Mouse (Mus musculus) midbrain, postnatal 0 days (tissue): Measurements from ENCODE around the gene Raf1. TPM values are rescaled to one million over a fixed set of nuclear protein-coding genes. Genes with fewer than 3 reads are reported as not detected.

Experiments used
- ATAC-seq: fragments of 200-750 bp; cut with Nextera tagmentation; 2 replicates; pipeline ENCODE4 v1.8.0; 2017; ENCODE audit warnings: moderate number of reproducible peaks, mild to moderate bottlenecking, moderate TSS enrichment, moderate library complexity; ENCODE audit not compliant: low FRiP score
- DNase-seq: peaks from one replicate; pipeline ENCODE4 v3.0.0-alpha.2; 2015; ENCODE audit warnings: low spot score
- H3K27ac ChIP-seq: fragments of 300-500 bp; sonication (generic); 2 replicates; pipeline ENCODE4 v1.5.1; 2014; ENCODE audit warnings: low read depth, mild to moderate bottlenecking, low read length, mixed read lengths
- H3K27me3 ChIP-seq: fragments of 300-500 bp; sonication (generic); 2 replicates; pipeline ENCODE4 v1.6.1; 2014; ENCODE audit warnings: low read length, control low read depth, mixed read lengths; ENCODE audit not compliant: insufficient read depth
- H3K36me3 ChIP-seq: fragments of 300-500 bp; sonication (generic); 2 replicates; pipeline ENCODE4 v1.6.1; 2014; ENCODE audit warnings: low read length, control low read depth, mixed read lengths; ENCODE audit not compliant: insufficient read depth
- H3K4me1 ChIP-seq: fragments of 300-500 bp; sonication (generic); 2 replicates; pipeline ENCODE4 v1.6.1; 2014; ENCODE audit warnings: mild to moderate bottlenecking, control low read depth, antibody characterized with exemption, low read length, mixed read lengths; ENCODE audit not compliant: insufficient read depth
- H3K4me2 ChIP-seq: fragments of 300-500 bp; sonication (generic); 2 replicates; pipeline ENCODE4 v1.6.1; 2014; ENCODE audit warnings: low read depth, mild to moderate bottlenecking, low read length, mixed read lengths; ENCODE audit not compliant: poor library complexity, severe bottlenecking
- H3K4me3 ChIP-seq: fragments of 300-500 bp; sonication (generic); 2 replicates; pipeline ENCODE4 v1.5.1; 2014; ENCODE audit warnings: low read depth, mild to moderate bottlenecking, low read length, moderate library complexity
- H3K9ac ChIP-seq: fragments of 300-500 bp; sonication (generic); replicated peaks from 2 replicates; pipeline ENCODE4 v1.6.1; 2014; ENCODE audit warnings: mild to moderate bottlenecking, low read length, moderate library complexity, mixed read lengths; ENCODE audit not compliant: poor library complexity, severe bottlenecking
- H3K9me3 ChIP-seq: fragments of 300-500 bp; sonication (generic); 2 replicates; pipeline ENCODE4 v1.6.1; 2016; ENCODE audit warnings: low read length, control low read depth
- CTCF ChIP-seq: IDR thresholded peaks from 2 replicates; pipeline ENCODE4 v1.5.1; 2016; ENCODE audit warnings: antibody characterized with exemption, mild to moderate bottlenecking
- WGBS: fragments of 180-500 bp; shearing (Covaris S2); extraction: QIAGEN DNeasy Blood & Tissue Kit; methylation state at CpG from one replicate; pipeline ENCODE4 v1.1.7; 2014; 5-methylcytosine and 5-hydroxymethylcytosine counted together
- polyA plus RNA-seq: library from polyadenylated mRNA; unstranded; fragments of >200 nt; fragmentation: Nextera tagmentation; extraction: Ambion mirVana; gene quantifications from 2 replicates; pipeline ENCODE4 v1.2.1, GENCODE M21; 2015
- total RNA-seq: library from RNA; depleted of rRNA; stranded (reverse); fragments of >200 nt; gene quantifications from 2 replicates; pipeline ENCODE4 v1.2.3, GENCODE M21; 2014; rRNA removed

Gene Raf1
- total and polyA plus RNA-seq, 2 experiments from 2014 or later: 89.1 to 196 TPM

GRCm38 (mm10) chr6:115577407-115577806 is 99.0 kb downstream of the Raf1 start:
- Histone ChIP-seq H3K4me3 (no peak overlapping the region), H3K4me2 (no peak overlapping the region), H3K9ac (no peak overlapping the region), H3K4me1 (no peaks in the 10 kb centered on the region), H3K27me3 (no peaks in the 10 kb centered on the region), H3K9me3 (no peaks in the 10 kb centered on the region), H3K36me3 (peaks cover 57% of the 10 kb centered on the region), H3K27ac (no peak overlapping the region)
- no peak for TF ChIP-seq CTCF
- DNase-seq (no peak), ATAC-seq (no peak)
- 93% methylated on average over 5 of the region's 5 CpGs for WGBS

- Histone ChIP-seq H3K9me3 (no peaks in the 10 kb centered on the region), H3K4me1 (no peaks in the 10 kb centered on the region), H3K27me3 (no peaks in the 10 kb centered on the region), H3K4me2 (no peak overlapping the region), H3K36me3 (peaks cover 61% of the 10 kb centered on the region), H3K4me3 (no peak overlapping the region), H3K27ac (no peak overlapping the region), H3K9ac (no peak overlapping the region)
- DNase-seq: no peak
- 93% methylated on average over 7 of the region's 7 CpGs for WGBS
- no peak for ATAC-seq
- TF ChIP-seq CTCF: no peak
Measured at GRCm38 (mm10) chr6:115574171-115574570, 102.3 kb downstream of the Raf1 start.

Other genes starting within 250 kb of the Raf1 start
- gene Tsen2, start 132.0 kb downstream of the Raf1 start, total RNA-seq: 15.0 and 22.9 TPM in 2 replicates
- gene Tsen2, start 132.0 kb downstream of the Raf1 start, polyA plus RNA-seq: 24.1 and 29.0 TPM in 2 replicates
- 0.19 TPM in 1 of 2 replicates, not detected in the other for gene Mkrn2os, start 84.1 kb downstream of the Raf1 start, total RNA-seq
- 0.28 and 0.36 TPM in 2 replicates for gene Mkrn2os, start 84.1 kb downstream of the Raf1 start, polyA plus RNA-seq
- 19.1 and 26.1 TPM in 2 replicates for gene Mkrn2, start 74.7 kb downstream of the Raf1 start, total RNA-seq
- 34.4 and 41.4 TPM in 2 replicates for gene Mkrn2, start 74.7 kb downstream of the Raf1 start, polyA plus RNA-seq
- 0.99 and 1.5 TPM in 2 replicates for gene Tmem40, start 85.8 kb upstream of the Raf1 start, total RNA-seq
- 1.5 TPM in 2 replicates for gene Tmem40, start 85.8 kb upstream of the Raf1 start, polyA plus RNA-seq
- gene Cand2, start 97.9 kb upstream of the Raf1 start, total RNA-seq: 9.3 and 10.2 TPM in 2 replicates
- gene Cand2, start 97.9 kb upstream of the Raf1 start, polyA plus RNA-seq: 4.2 and 4.3 TPM in 2 replicates
- 768 and 939 TPM in 2 replicates for gene Rpl32, start 132.1 kb upstream of the Raf1 start, total RNA-seq
- 982 and 1,027 TPM in 2 replicates for gene Rpl32, start 132.1 kb upstream of the Raf1 start, polyA plus RNA-seq
- 3.2 and 3.8 TPM in 2 replicates for gene Efcab12, start 161.8 kb upstream of the Raf1 start, total RNA-seq
- gene Efcab12, start 161.8 kb upstream of the Raf1 start, polyA plus RNA-seq: 1.5 and 2.1 TPM in 2 replicates
- 4.8 and 5.8 TPM in 2 replicates for gene Mbd4, start 176.7 kb upstream of the Raf1 start, total RNA-seq
- gene Mbd4, start 176.7 kb upstream of the Raf1 start, polyA plus RNA-seq: 4.1 and 5.2 TPM in 2 replicates
- gene Ift122, start 176.8 kb upstream of the Raf1 start, total RNA-seq: 31.7 and 42.7 TPM in 2 replicates
- gene Ift122, start 176.8 kb upstream of the Raf1 start, polyA plus RNA-seq: 22.6 and 24.3 TPM in 2 replicates